Mouse (Mus musculus): Measurements from ENCODE around the gene C1s1. TPM values are rescaled to one million over a fixed set of nuclear protein-coding genes. Genes with fewer than 3 reads are reported as not detected.
"Not testable (repeated sequence)": the region's sequence is repeated elsewhere in the genome, so short reads cannot be mapped to it uniquely, and the experiment has no call there.

The C1s1 gene
- polyA plus RNA-seq, 1 experiment from 2014 or later, result 3.9 TPM

DNA sequence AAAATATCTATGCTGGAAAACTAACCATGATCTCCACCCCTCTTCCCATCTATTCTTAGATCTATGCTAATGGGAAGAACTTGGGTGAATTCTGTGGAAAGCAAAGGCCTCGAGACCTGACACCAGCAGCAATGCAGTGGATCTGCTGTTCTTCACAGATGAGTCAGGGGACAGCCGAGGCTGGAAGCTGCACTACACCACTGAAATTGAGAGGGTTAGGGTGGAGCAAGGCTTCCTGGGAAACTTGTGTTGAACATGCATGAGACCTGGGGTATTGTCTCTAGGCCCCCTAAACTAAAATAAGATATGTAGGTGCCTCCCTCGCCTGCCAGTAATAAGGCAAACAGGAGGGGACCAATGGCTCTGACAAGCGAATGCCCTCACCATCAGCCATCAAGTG lies 19.0 kb upstream of the C1s1 start:
- H3K9ac ChIP-seq (ENCODE audit: low read length); H3K27ac ChIP-seq (ENCODE audit: low read length); H3K36me3 ChIP-seq (ENCODE audit: control insufficient read depth, insufficient read depth, low read length); H3K9me3 ChIP-seq (ENCODE audit: control insufficient read depth, low read length); H3K27me3 ChIP-seq (ENCODE audit: control insufficient read depth, insufficient read depth, low read depth, low read length); H3K4me3 ChIP-seq (ENCODE audit: low read length); ATAC-seq (ENCODE audit: low read depth); H3K4me2 ChIP-seq (ENCODE audit: low read depth, low read length); H3K4me1 ChIP-seq (replicated peaks; ENCODE audit: control insufficient read depth, insufficient read depth, low read length): not testable (repeated sequence)
- WGBS, result 85% methylated on average over 4 of the region's 4 CpGs

GRCm38 (mm10) chr6:124555956-124556355 lies 13.8 kb upstream of the C1s1 start:
- H3K9ac ChIP-seq (ENCODE audit: low read length); H3K4me2 ChIP-seq (ENCODE audit: low read depth, low read length); H3K4me1 ChIP-seq (replicated peaks; ENCODE audit: control insufficient read depth, insufficient read depth, low read length); H3K27ac ChIP-seq (ENCODE audit: low read length); H3K36me3 ChIP-seq (ENCODE audit: control insufficient read depth, insufficient read depth, low read length); H3K27me3 ChIP-seq (ENCODE audit: control insufficient read depth, insufficient read depth, low read depth, low read length); ATAC-seq (ENCODE audit: low read depth); H3K9me3 ChIP-seq (ENCODE audit: control insufficient read depth, low read length); H3K4me3 ChIP-seq (ENCODE audit: low read length): not testable (repeated sequence)
- 77% methylated on average over 2 of the region's 2 CpGs for WGBS

GRCm38 (mm10) chr6:124552766-124553165 lies 10.6 kb upstream of the C1s1 start:
- Histone ChIP-seq H3K4me2 (ENCODE audit: low read depth, low read length) (no peak overlapping the region), H3K4me1 (replicated peaks; ENCODE audit: control insufficient read depth, insufficient read depth, low read length) (no peaks in the 10 kb centered on the region), H3K36me3 (ENCODE audit: control insufficient read depth, insufficient read depth, low read length) (no peaks in the 10 kb centered on the region), H3K9me3 (ENCODE audit: control insufficient read depth, low read length) (peaks cover 8% of the 10 kb centered on the region; the same call in 1 of the 2 replicates), H3K4me3 (ENCODE audit: low read length) (no peak overlapping the region), H3K27ac (ENCODE audit: low read length) (no peak overlapping the region), H3K9ac (ENCODE audit: low read length) (no peak overlapping the region), H3K27me3 (ENCODE audit: control insufficient read depth, insufficient read depth, low read depth, low read length) (no peaks in the 10 kb centered on the region)
- WGBS, result 61% methylated on average over 22 of the region's 22 CpGs
- ATAC-seq (ENCODE audit: low read depth), result no peak

DNA sequence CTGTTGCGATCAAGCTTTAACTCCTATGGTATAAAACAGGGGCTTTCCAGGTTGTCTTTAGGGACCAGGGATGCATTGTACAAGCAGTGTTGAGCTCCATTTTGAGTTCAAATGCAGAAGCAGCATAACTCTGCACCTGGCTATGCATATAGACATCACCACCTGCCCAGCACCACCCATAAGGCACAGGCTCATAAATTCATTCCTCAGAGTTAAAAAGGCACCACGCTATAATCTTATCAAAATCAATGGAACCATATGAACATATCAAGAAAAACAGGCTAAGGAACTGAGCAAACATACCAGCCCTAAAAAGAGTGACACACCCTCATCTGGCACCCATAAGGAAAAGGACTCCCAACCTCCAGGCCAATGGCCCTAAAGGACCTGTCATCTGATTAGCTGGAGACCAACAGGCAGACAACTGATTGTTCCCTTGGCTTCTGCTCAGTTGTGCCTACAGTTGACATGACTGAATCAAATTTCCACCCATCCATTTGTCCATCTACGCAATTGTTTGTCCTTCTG lies 6.9 kb upstream of the C1s1 start:
- WGBS, result 86% methylated on average over 3 of the region's 3 CpGs
- H3K4me2 ChIP-seq (ENCODE audit: low read depth, low read length), result no peak overlapping the region
- no peaks in the 10 kb centered on the region for H3K4me1 ChIP-seq (replicated peaks; ENCODE audit: control insufficient read depth, insufficient read depth, low read length)
- no peak overlapping the region for H3K27ac ChIP-seq (ENCODE audit: low read length)
- no peaks in the 10 kb centered on the region for H3K36me3 ChIP-seq (ENCODE audit: control insufficient read depth, insufficient read depth, low read length)
- H3K4me3 ChIP-seq (ENCODE audit: low read length), result no peak overlapping the region
- H3K9ac ChIP-seq (ENCODE audit: low read length), result no peak overlapping the region
- peaks cover 8% of the 10 kb centered on the region; the same call in 1 of the 2 replicates for H3K9me3 ChIP-seq (ENCODE audit: control insufficient read depth, low read length)
- ATAC-seq (ENCODE audit: low read depth), result no peak
- H3K27me3 ChIP-seq (ENCODE audit: control insufficient read depth, insufficient read depth, low read depth, low read length), result no peaks in the 10 kb centered on the region

DNA sequence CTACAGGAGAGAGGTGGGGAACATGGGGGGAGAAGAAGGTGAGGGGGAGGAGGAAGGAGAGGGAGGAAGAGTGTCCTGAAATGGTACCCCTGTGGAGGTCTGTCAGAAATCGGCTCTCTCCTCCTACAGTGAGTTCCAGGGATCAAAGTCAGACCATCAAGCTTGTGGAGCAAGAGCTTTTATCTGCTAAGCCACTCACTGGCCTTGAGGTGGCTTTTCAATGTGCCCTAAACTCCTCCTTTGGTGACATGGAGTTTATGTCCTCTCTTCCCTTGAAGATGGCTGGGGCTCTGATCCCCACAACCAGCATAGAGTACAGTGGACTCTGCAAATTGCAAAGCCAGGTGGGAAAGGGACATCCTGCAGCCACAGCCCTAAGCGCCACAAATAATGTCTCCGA lies 5.8 kb upstream of the C1s1 start:
- ATAC-seq (ENCODE audit: low read depth), result not testable (repeated sequence)
- WGBS, result 100% methylated on average over 2 of the region's 3 CpGs

GRCm38 (mm10) chr6:124545425-124545824 lies 3.3 kb upstream of the C1s1 start:
- Histone ChIP-seq H3K4me1 (replicated peaks; ENCODE audit: control insufficient read depth, insufficient read depth, low read length) (no peaks in the 10 kb centered on the region), H3K27me3 (ENCODE audit: control insufficient read depth, insufficient read depth, low read depth, low read length) (no peaks in the 10 kb centered on the region), H3K9me3 (ENCODE audit: control insufficient read depth, low read length) (no peaks in the 10 kb centered on the region), H3K9ac (ENCODE audit: low read length) (no peak overlapping the region), H3K4me2 (ENCODE audit: low read depth, low read length) (no peak overlapping the region), H3K4me3 (ENCODE audit: low read length) (no peak overlapping the region), H3K27ac (ENCODE audit: low read length) (no peak overlapping the region), H3K36me3 (ENCODE audit: control insufficient read depth, insufficient read depth, low read length) (no peaks in the 10 kb centered on the region)
- 77% methylated on average over 2 of the region's 2 CpGs for WGBS
- no peak for ATAC-seq (ENCODE audit: low read depth)

More for the DNA sequence above, 5.8 kb upstream of the C1s1 start:
- H3K4me3 ChIP-seq (ENCODE audit: low read length); H3K9ac ChIP-seq (ENCODE audit: low read length); H3K4me1 ChIP-seq (replicated peaks; ENCODE audit: control insufficient read depth, insufficient read depth, low read length); H3K9me3 ChIP-seq (ENCODE audit: control insufficient read depth, low read length); H3K4me2 ChIP-seq (ENCODE audit: low read depth, low read length); H3K27me3 ChIP-seq (ENCODE audit: control insufficient read depth, insufficient read depth, low read depth, low read length); H3K27ac ChIP-seq (ENCODE audit: low read length); H3K36me3 ChIP-seq (ENCODE audit: control insufficient read depth, insufficient read depth, low read length): not testable (repeated sequence)

DNA sequence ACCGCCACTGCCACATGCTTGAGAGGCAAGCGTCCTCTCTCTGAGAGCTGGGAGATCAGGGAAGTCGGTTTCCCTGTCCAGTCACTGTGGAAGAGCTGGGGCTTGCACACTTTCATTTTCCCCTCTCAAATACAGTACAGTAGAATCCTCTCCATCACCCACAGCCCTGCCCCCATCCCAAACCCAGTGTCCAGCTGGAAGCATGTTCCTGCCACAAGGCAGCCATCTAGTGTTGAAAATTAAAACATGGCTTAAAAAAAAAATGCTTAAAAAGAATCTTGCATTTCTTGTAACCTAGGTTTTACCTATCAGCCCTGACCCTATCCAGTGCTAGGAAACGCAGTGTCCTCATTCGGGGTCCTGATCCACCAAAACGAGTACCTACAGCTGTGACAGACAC lies 2.3 kb upstream of the C1s1 start:
- Histone ChIP-seq H3K9ac (ENCODE audit: low read length) (no peak overlapping the region), H3K4me3 (ENCODE audit: low read length) (no peak overlapping the region), H3K9me3 (ENCODE audit: control insufficient read depth, low read length) (no peaks in the 10 kb centered on the region), H3K4me2 (ENCODE audit: low read depth, low read length) (no peak overlapping the region), H3K27ac (ENCODE audit: low read length) (no peak overlapping the region), H3K4me1 (replicated peaks; ENCODE audit: control insufficient read depth, insufficient read depth, low read length) (no peaks in the 10 kb centered on the region), H3K27me3 (ENCODE audit: control insufficient read depth, insufficient read depth, low read depth, low read length) (no peaks in the 10 kb centered on the region), H3K36me3 (ENCODE audit: control insufficient read depth, insufficient read depth, low read length) (no peaks in the 10 kb centered on the region)
- 74% methylated on average over 5 of the region's 6 CpGs for WGBS
- ATAC-seq (ENCODE audit: low read depth), result no peak

DNA sequence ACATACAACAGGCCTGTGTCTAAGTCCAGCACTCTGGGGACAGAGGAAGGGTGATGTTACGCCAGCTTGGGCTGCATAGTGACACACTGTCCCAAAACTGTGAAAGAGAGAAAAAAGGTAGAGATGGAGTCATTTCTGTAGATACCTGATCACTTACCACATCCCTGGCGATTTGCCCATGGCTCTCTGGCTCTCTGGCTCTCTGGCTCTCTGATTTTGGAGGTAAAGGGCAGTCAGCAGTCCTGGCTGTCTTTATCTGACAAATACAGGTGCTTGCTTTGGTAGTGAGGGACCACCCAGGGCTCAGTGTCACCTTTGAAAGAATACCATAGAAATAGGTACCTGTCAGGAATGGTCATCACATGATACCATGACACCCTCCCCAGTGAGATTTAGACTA lies 983 bp downstream of the C1s1 start:
- not testable (repeated sequence) for H3K27me3 ChIP-seq (ENCODE audit: control insufficient read depth, insufficient read depth, low read depth, low read length); H3K4me3 ChIP-seq (ENCODE audit: low read length); H3K9ac ChIP-seq (ENCODE audit: low read length); H3K27ac ChIP-seq (ENCODE audit: low read length); H3K36me3 ChIP-seq (ENCODE audit: control insufficient read depth, insufficient read depth, low read length); H3K4me1 ChIP-seq (replicated peaks; ENCODE audit: control insufficient read depth, insufficient read depth, low read length); H3K9me3 ChIP-seq (ENCODE audit: control insufficient read depth, low read length); ATAC-seq (ENCODE audit: low read depth); H3K4me2 ChIP-seq (ENCODE audit: low read depth, low read length)
- WGBS, result 70% methylated on average over 2 of the region's 2 CpGs

DNA sequence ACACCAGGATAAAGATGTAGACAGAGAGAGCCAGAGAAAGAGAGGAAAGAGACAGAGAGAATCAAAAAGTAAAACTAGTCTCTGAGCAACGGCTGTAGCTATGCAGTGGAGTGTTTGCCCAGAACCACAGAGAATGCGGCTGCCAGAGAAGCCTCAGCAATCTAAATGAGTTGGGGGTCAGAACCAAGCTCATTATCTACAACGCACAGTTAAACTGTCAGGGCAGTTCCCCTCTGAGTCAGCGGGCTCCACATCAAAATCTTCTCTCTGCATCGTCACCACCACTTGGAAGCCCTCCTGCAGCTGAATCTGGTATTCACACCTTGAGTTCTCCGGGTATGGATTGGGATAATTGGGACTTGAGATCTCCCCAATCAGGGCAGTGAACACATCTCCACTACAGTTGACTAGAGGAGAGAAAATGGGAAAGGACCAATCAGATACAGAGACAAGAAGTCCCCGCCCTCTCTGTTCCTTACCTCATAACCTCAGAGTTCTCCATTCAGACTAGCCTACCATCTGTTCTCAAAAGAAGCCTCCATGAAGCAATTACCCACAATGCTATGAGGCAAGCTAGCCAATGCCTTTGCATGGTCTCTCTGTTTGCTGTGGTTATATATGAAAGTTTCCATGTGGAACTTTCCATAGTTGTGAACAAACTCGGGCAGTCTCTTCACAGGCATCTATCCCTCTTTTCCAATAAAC lies 5.9 kb downstream of the C1s1 start:
- WGBS, result 56% methylated on average over 8 of the region's 8 CpGs
- not testable (repeated sequence) for H3K4me1 ChIP-seq (replicated peaks; ENCODE audit: control insufficient read depth, insufficient read depth, low read length); ATAC-seq (ENCODE audit: low read depth)

More for the DNA sequence above, 5.9 kb downstream of the C1s1 start:
- H3K27me3 ChIP-seq (ENCODE audit: control insufficient read depth, insufficient read depth, low read depth, low read length); H3K4me3 ChIP-seq (ENCODE audit: low read length); H3K27ac ChIP-seq (ENCODE audit: low read length); H3K4me2 ChIP-seq (ENCODE audit: low read depth, low read length); H3K9me3 ChIP-seq (ENCODE audit: control insufficient read depth, low read length); H3K9ac ChIP-seq (ENCODE audit: low read length); H3K36me3 ChIP-seq (ENCODE audit: control insufficient read depth, insufficient read depth, low read length): not testable (repeated sequence)
